Mouse (Mus musculus) mouse trophoblast stem cell (cell line): Measurements from ENCODE around the gene Pphln1.

ENCODE experiments used
- in situ Hi-C, 2 experiments: fragments of 300-500 bp; cut with MseI, MboI; formaldehyde crosslinking; loops; 2 replicates in 1 of 2; 3 replicates in 1 of 2; pipeline ENCODE4 v1.15.1; 2025

Gene Pphln1

DNA sequence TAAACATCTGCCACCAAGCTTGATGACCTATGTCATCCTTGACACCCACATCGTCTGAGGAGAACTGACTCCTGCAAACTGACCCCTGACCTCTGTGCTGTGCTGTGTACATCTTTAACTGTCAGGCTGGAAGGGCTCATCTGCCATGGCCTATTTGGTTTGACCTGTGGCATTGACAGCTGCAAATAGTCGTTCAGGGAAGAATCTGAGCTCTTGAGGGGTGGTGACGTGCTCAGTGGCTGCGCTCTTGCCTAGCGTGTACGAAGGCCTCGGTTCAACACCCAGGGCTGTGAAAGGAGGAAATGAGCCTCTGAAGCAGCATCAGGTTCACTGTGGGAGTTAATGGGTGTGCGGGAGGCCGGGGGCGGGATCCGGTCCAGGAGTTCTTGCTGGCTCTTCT lies 35.7 kb downstream of the Pphln1 start:
- in situ Hi-C loops: no loop called here

DNA sequence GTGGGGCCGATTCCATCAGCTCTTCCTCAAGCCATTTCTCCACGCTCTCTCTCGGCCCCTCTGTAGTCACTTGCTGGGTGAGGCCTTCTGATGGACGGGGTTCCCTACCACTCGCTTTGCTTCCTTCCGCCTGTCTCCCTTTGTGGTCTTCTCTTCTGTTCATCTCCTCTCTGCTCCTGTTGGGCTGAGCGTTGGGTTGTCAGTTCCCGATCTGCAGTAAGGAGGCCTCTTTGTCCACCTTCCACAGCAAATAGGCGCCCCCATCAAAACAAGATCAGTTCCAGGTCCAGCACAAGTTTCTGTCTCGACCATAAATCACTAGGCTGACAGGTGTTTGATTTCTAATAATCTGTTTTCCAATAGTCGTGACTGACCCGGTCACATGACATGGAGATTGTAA lies 37.8 kb downstream of the Pphln1 start:
- in situ Hi-C loops: no loop called here

DNA sequence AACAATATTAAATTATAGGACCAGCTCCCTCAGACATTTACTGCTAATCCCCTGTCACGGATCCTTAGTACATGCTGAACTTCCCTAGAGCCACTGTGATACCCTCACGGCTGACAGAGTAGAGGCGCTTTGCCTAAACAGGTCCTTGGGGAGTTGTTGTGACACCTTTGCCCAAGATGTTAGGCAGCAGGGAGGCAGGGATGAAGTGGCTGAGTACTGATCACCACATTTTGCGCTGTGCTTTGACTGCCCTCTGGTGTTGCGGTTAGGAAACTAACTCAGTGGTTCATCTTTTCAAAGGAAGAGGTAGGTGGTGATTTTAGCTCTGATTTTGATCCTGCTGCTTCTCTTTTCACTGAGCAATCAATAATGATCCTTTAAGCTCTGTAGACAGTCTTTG lies 40.5 kb downstream of the Pphln1 start:
- in situ Hi-C loops: no loop called here

DNA sequence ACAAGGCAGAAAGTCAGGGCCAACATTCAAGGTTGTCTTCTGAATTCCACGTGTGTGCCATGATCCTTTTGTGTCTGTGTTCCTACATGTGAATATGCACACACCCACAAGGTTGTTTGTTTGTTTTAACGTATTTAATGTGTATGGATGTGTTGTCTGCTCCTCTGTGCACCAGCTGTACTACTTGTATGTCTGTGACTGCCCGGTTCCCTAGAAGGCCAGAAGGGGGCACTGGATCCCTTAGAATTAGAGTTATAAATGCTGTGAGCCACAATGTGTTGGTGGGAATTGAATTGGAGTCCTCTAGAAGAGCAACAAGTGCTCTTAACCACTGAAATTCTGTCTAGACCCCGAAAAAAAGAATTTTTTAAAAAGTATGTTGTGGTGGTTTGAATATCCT lies 44.1 kb downstream of the Pphln1 start:
- in situ Hi-C loops: loop anchor here in 1 of 2 experiments (10.0 kb wide), 1 partner anchor 773 kb away; no protein-coding TSS in a partner anchor

DNA sequence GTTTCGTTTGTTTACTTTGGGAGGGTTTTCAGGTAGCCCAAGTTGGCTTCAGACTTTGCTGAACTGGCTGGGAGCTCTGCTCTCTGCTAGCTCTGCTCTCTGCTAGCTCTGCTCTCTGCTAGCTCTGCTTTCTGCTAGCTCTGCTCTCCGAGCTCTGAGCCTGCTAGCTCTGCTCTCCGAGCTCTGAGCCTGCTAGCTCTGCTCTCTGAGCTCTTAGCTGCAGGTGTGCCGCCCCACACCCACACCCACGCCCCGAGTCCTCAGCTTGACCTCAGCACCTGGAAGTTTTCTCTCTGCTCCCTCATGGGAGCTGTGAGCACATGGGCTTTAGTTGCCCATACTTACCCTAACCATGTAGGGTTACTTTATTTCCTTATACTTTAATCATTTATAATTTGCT lies 45.5 kb downstream of the Pphln1 start:
- in situ Hi-C loops: loop anchor here in 1 of 2 experiments (10.0 kb wide), 1 partner anchor 771 kb away; no protein-coding TSS in a partner anchor

DNA sequence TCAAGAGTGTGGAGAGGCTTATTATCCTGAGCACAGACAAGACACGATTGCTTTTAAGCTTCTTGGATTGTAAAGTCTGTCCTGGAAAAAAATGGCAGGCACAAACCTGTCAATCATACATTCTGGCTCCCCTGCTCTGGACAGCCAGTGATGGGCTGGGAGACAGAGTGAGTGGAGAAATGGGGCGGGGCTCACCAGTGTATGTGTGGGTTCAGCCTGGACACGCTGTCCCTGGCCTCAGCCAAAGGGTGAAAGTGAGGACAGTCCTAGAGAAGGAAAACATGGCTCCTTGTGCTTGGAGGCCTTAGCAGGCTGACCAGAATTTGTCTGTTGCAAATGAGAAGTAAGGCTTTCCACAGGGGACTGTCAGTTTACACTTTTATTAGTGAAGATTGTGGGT lies 50.7 kb downstream of the Pphln1 start:
- in situ Hi-C loops: loop anchor here in 1 of 2 experiments (10.0 kb wide), 1 partner anchor 766 kb away; no protein-coding TSS in a partner anchor

DNA sequence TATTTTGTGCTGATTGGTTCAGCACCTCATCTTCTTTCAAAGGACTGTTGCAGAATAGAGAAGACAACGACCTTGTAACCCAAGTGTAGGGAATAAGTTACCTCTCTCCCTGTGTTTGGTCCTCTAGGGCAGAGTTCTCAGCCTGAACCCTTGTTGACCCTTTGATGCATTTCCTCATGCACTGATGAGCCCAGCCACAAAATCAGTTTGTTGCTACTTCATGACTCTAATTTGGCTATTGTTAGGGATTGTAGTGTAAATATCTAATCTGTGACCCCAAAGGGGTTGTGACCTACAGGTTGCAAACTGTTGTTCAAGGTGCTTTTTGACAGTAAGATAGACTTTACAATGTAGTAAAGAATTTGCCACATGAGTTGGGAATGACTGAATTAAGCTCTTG lies 55.1 kb downstream of the Pphln1 start:
- in situ Hi-C loops: no loop called here

DNA sequence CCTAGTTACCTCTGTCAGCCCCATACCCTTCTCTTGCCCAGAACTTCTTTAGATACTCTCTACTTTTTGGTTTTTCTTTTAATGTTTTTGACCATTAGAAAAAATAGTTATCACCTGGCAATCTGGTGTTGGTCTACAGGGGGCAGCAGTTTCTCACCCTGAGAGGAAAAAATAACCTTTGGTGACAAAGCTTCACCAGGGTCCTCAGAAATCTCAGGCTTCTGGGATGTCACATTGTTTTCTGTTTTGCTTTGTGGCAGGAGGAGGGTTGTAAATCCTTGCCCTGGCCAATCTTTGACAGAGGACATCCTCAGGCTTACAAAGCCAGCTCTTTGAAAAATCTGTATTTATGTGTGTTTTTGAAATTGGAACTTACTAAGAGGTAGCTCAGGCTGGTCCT lies 57.9 kb downstream of the Pphln1 start:
- in situ Hi-C loops: no loop called here

DNA sequence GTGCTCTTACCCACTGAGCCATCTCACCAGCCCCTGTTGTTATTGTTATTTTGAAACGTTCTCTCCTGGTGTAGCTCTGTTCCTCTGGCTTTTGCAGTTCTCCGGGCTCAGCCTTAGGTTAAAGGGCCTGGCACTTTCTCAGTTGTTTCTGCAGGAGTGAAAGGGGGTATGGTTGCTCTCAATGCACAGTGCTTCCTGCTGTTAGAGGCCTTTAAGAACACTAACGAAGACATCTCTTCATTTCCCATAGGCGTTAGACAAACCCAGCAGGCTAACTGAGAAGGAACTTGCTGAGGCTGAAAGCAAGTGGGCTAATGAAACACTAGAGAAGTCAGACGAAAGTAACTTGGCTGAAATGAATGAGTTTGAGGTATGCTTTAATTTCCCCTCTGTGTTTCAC lies 61.3 kb downstream of the Pphln1 start:
- in situ Hi-C loops: no loop called here

DNA sequence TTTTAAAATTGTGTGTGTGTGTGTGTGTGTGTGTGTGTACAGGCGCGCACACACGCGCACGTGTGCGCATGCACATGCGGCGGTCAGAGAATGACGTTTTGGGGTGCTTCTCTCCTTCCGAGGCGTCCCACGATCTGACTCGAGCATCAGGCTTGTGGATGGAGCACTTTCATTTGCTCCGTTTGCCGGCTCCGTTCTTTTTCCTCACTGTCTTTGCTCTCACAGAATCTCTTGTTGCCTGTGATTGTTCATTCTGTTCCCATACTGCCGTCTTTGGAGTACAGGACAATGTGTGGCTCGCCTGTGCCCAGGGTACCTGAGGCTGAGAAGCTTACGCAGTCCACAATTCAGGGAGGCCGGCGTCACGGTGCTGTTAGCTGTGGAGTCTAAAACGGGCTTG lies 62.9 kb downstream of the Pphln1 start:
- in situ Hi-C loops: no loop called here

DNA sequence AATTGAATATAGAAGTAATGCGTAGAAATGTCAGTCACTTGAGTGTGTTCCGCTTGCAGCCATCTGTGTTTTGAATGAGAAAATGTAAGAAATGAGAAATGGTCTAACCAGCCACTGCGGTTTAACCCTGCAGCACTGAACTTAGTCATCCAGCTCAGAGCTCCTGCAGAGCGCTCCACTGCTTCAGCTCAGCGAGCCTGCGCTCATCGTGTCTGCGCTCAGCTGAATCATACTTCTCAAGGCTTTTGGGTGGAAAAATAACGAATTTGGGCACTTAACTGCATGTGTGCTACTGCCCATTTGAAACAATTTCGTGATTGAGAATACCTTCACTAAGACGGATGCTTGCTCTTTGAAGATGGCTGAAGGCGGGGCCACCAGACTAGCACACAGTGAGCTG lies 73.5 kb downstream of the Pphln1 start:
- in situ Hi-C loops: no loop called here

DNA sequence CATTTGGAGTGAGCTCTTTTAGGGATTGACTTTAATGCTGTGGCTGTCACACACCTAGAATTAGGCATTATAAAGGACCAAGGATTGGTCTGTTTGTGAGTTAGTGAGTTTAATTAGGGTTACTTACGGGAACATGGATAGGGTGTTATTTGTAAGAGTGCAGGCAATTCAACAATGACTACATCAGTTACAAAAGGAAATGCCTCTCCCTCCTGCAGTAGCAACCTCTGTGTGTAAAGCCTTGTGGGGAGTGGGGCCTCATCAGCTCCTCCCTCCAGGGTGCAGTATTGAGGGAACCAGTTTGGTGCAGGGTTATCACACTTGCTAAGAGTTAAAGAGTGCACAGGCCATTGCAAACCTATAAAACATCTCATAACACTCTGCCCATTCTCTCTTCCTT lies 73.9 kb downstream of the Pphln1 start:
- in situ Hi-C loops: no loop called here

DNA sequence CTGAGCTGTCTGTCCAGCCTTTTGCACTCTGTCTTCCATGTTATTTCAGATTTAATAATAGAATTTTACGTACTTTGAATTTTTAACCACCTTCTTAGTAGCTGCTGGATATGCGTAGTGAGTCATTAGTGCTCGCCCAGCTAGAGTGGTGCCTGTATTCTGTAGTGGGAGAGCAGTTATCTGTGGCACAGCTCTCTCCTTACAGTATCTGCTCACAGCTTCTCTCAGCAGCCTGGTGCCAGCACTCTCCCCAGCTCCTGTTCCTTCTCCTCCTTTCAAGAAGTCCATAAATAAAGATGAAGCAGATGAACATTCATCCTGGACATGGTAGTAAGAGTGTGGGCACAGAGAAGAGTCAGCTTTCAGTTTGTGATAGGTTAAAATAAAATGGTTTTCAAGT lies 76.1 kb downstream of the Pphln1 start:
- in situ Hi-C loops: no loop called here

DNA sequence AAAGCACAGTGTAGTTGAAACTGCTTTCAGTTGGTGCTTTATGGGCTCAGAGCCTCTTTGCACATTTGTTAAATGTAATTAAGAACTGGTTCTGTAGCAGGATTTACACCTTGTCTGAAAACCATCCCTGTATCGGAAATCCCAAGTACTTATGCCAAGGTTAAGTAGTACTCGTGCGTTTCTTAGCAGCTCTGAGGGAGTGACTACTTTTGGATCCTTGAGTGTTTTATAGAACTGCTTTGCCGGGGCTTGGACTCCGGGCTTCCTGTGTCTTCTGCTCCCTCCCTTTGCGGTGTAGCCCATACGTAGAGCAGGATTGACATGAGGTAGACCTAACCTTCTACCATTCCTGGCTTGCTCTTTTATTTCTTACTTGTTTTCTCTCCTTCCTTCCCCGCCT lies 77.5 kb downstream of the Pphln1 start:
- in situ Hi-C loops: no loop called here

DNA sequence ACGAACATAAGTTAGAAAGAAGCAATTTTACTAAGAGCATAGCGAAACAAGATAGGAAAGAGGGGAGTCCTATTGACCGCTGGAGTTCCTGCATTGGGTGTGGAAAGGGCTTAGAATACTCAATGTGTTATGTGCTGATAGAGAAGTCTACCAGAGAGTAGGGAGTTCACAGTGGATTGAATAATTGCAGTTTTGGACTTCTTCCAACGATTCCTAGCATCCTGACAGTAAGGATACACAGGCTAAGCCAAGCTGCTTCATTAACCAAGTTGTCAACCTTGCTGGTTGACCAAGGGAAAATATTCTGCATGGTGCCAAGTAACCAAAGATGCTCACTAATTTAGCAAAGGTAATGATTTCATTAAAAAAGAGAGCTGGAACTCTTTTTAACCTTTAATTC lies 79.6 kb downstream of the Pphln1 start:
- in situ Hi-C loops: no loop called here

DNA sequence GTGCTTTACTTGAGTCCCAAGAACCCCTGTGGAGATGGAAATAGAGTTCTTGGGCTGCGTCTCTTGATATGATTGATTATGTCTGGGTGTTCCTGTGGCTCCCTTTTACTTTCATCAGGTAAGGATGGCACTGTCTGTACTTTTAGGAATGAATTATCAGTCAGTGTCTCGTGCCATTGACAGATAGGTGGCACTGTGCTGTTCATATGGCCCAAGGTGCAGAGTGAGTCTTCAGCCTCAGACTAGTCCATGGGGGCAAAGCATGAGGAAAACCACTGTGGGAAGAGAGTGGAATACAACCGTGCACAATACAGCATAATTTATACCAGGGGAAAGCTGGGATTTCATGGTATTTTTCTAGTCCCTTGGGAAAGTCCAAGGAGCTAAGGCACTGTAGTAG lies 80.5 kb downstream of the Pphln1 start:
- in situ Hi-C loops: no loop called here

DNA sequence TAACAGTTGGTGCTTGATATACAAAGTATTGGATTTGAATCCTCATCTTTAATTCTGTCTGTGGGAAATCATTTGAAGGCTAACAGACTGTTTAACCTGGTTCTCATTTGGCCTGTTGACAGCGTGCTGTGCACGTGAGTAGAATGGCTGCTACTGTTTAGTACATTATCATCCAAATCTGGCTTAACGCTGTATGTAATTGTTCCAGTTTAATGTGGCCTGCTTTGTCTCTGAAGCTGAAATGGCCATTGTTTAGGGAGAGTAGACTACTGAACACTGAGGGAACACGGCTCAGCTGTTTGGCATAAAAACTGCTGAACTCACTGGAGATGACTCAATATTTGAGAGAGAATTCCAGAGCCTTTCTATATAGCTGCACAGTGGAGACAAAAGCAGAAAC lies 81.3 kb downstream of the Pphln1 start:
- in situ Hi-C loops: no loop called here

DNA sequence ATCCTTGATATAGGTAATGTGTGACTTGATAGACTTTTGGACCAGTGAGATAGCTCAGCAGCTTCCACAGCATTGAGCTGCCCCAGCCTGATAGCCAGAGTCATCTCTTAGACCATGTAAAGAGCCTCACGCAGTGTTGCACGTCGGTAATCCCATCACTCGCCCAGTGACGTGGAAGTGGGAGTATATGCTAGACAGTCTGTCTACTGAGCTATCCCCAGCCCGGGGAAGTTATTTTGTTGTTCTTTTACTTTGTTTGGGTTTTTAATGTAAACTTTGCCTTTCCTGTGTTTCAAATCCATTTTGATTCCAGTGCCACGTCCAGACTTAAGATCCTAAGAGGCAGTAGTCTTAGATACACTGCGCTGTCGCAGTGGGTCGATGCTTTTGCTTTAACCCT lies 83.0 kb downstream of the Pphln1 start:
- in situ Hi-C loops: no loop called here

DNA sequence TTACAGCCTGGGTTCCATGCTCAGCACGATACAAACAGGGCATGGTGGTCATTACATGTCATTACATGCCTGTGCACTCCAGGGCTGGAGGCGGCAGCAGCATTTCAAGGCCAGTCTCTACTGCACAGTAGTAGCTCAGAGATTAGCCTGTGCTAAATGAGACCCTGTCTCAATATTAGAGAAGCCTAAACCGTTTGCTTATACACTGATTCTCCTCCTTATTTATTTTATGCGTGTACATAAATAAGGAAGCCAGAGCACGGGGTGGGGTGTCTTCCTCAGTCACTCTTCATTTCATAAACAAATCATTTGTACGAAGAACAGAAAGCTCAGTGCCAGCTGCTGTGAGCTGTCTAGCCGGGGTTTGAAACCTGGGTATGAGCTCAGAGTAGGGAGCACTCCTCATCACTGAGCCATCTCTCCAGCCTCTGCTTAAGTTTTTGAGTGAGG lies 86.1 kb downstream of the Pphln1 start:
- in situ Hi-C loops: no loop called here

DNA sequence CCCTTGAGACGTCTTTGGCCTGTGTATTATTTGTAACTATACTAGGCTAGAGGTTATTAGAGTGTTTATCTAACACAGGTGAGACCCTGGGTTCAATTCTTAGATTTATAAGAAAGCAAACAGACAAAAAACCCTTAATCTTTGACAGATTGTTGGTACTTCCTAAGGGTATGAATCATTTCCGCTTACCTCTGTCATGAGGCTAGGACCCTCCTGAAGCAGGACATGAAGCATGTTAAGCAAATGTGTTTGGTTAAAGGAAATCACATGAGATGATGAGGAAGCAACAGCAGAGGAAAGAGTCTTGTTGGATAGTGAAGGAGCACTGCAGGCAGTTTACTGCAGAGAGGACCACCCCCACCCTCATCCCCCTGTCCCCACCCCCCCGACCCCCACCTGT lies 87.1 kb downstream of the Pphln1 start:
- in situ Hi-C loops: no loop called here

DNA sequence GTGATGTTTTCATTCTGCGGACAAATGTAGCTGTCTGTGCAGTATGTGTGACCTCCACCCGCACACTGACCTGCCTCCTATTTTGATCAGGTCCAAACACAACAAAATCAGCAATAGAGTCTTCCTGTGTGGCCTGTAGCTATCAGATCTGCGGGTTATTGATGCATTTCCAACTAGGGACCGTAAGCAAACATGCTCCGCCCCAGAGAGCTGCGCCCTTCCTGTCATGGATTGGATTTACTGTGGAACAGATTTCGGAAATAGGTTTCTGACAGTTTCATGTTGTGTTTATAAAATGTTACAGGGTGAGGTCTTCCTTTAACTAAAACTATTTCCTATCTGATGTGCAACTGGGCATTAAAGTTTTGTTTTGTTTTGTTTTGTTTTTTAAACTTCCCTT lies 87.9 kb downstream of the Pphln1 start:
- in situ Hi-C loops: no loop called here

DNA sequence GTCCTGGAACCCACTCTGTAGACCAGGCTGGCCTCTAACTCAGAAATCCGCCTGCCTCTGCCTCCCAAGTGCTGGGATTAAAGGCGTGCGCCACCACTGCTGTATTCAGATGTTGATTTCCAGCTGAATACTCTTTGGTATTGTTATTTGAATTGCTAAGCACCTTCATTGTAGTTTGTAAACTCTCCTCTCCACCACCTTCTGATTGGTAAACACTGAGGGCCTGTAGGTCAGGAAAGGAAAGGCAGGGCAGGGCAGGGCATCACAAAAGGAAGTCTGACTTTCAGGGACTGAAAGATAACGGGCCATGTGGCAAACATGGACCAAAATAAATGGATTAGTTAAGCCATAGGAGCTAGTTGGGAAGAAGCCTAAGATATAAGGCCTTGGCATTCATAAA lies 91.4 kb downstream of the Pphln1 start:
- in situ Hi-C loops: no loop called here

DNA sequence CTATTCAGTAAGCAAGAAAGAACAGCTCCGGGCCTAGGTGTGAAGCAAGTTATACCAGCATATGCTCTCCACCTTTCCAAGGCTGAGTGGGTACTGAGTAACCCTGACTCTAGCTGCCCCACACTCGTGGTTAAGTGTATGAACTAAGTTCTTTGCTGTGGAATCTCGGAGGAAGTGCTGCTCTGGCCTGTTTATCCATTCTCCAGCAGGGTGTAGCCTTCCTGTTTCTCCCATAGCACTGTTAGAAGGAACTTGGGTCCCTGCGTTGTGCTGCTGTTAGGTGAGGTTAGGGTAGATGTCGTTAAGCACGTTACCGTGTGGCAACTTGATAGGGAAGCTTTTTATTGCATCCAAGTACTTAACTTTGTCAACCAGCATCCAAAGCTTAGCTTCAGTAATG lies 96.5 kb downstream of the Pphln1 start:
- in situ Hi-C loops: no loop called here

DNA sequence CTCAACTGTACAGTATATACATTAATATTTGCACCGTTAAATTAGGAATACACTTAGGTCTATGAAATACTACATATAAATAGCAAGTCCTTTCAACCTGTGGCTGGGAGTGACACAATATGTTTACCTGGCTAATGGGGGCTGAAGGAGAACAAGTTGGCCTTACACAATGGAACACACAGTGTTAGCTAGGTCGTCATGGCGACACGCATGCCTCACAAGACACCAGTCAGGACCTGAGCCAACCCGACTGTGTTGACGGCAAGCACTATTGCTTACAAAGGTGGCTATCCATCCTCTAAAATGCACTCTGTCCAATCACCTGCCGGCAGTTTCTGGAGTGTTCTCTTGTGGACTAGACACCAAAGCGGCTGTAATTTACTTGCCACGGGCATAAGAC lies 101.7 kb downstream of the Pphln1 start:
- in situ Hi-C loops: loop anchor here in 1 of 2 experiments (10.0 kb wide), 1 partner anchor 715 kb away; no protein-coding TSS in a partner anchor
